Mouse (Mus musculus) CH12.LX (cell line): ENCODE results near the gene Epha6.

Experiments used
- CTCF ChIP-seq, 2 experiments: IDR thresholded peaks in 1 of 2; conservative IDR thresholded peaks in 1 of 2; 2 replicates each; pipeline ENCODE4 v1.5.1; 2011 to 2012; ENCODE audit warnings: low read depth in 2 of 2, low read length in 2 of 2, improper control_type of control experiment in 1 of 2, inconsistent platforms in 1 of 2, mild to moderate bottlenecking in 1 of 2, moderate library complexity in 1 of 2
- ELF1 ChIP-seq: IDR thresholded peaks from 2 replicates; pipeline ENCODE4 v1.6.1; 2014; ENCODE audit warnings: low read depth, mild to moderate bottlenecking, inconsistent platforms, low read length, improper control_type of control experiment
- JUND ChIP-seq: conservative IDR thresholded peaks from 2 replicates; pipeline ENCODE4 v1.6.1; 2011; ENCODE audit warnings: low read depth, low read length, improper control_type of control experiment
- KAT2A ChIP-seq: IDR thresholded peaks from 2 replicates; pipeline ENCODE4 v1.6.1; 2012; ENCODE audit warnings: low read length, improper control_type of control experiment, inconsistent platforms; ENCODE audit not compliant: insufficient replicate concordance
- MAFK ChIP-seq: IDR thresholded peaks from 2 replicates; pipeline ENCODE4 v1.6.1; 2011; ENCODE audit warnings: low read length, improper control_type of control experiment; ENCODE audit not compliant: insufficient replicate concordance
- MEF2A ChIP-seq: IDR thresholded peaks from 2 replicates; pipeline ENCODE4 v1.6.1; 2014; ENCODE audit warnings: low read depth, mild to moderate bottlenecking, inconsistent platforms, low read length, improper control_type of control experiment, borderline replicate concordance
- POLR2A ChIP-seq: IDR thresholded peaks from 2 replicates; pipeline ENCODE4 v1.6.1; 2011; ENCODE audit warnings: low read depth, mild to moderate bottlenecking, improper control_type of control experiment, low read length
- SMC3 ChIP-seq: IDR thresholded peaks from 2 replicates; pipeline ENCODE4 v1.6.1; 2011; ENCODE audit warnings: low read depth, low read length, improper control_type of control experiment
- TCF12 ChIP-seq: IDR thresholded peaks from 2 replicates; pipeline ENCODE4 v1.6.1; 2014; ENCODE audit warnings: low read depth, mild to moderate bottlenecking, inconsistent platforms, low read length, improper control_type of control experiment

DNA sequence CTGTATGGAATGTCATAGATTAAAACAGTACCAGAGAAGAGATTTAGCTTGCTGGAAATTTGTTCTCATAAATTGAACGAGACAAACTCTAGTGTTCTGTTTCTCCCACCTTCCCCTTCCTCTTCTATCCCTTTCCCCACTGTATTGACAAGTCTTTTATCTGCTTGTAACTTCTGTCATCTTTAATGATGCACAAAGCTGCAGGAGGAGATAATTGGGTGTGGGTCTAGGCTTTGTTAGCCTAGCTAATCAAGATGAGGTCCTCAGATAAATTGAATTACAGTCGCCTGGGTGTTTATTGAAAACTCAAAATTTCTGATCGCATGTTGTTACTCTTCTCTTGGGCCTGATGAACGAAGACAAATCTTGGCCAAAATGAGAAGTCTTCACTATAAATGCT lies 844.5 kb downstream of the Epha6 start:
- TF ChIP-seq ELF1, result no peak
- TF ChIP-seq CTCF (conservative IDR thresholded peaks at IDR 0.05 in 1 of 2, IDR thresholded peaks at IDR 0.05 in 1 of 2; ENCODE audit: low read depth in 2 of 2, low read length in 2 of 2), result no peak
- TF ChIP-seq TCF12, result no peak
- no peak for TF ChIP-seq SMC3
- TF ChIP-seq MEF2A, result no peak
- no peak for TF ChIP-seq KAT2A
- TF ChIP-seq JUND, result no peak
- TF ChIP-seq POLR2A, result no peak
- TF ChIP-seq MAFK, result no peak
